Mouse (Mus musculus) C2C12 (cell line): ENCODE measurements at regions not wholly inside any gene's neighbourhood (a gene's known extent, or its start where the extent isn't known, plus 50 kb on each side); places are given as distances from the start of the nearest gene placed in this dataset.

ENCODE experiments used
- CEBPB ChIP-seq: IDR thresholded peaks from one replicate; pipeline ENCODE4 v1.6.1; 2011; ENCODE audit warnings: low read depth, mild to moderate bottlenecking, control low read depth, moderate library complexity
- CTCF ChIP-seq: IDR thresholded peaks from one replicate; pipeline ENCODE4 v1.5.1; 2011; ENCODE audit not compliant: control insufficient read depth, insufficient read depth, insufficient read length
- MAX ChIP-seq: IDR thresholded peaks from one replicate; pipeline ENCODE4 v1.6.1; 2011; ENCODE audit warnings: mild to moderate bottlenecking, control low read depth
- MYOD1 ChIP-seq: IDR thresholded peaks from one replicate; pipeline ENCODE4 v1.6.1; 2011; ENCODE audit warnings: low read depth; ENCODE audit not compliant: control insufficient read depth, insufficient read length
- MYOG ChIP-seq: IDR thresholded peaks from one replicate; pipeline ENCODE4 v1.6.1; 2011; ENCODE audit not compliant: control insufficient read depth, insufficient read length; ENCODE audit errors: extremely low read depth
- USF1 ChIP-seq: IDR thresholded peaks from one replicate; pipeline ENCODE4 v1.6.1; 2011; ENCODE audit warnings: low read depth, mild to moderate bottlenecking, control low read depth, moderate library complexity

- no peak for TF ChIP-seq USF1
- TF ChIP-seq CTCF, result no peak
- TF ChIP-seq CEBPB, result no peak
- TF ChIP-seq MAX, result no peak
- no peak for TF ChIP-seq MYOD1
- no peak for TF ChIP-seq MYOG
Measured at GRCm38 (mm10) chr5:49575901-49576300, 51.2 kb upstream of the Kcnip4 start.
